Mouse (Mus musculus): Measurements from ENCODE around the gene Slc12a3. TPM values are rescaled to one million over a fixed set of nuclear protein-coding genes. Genes with fewer than 3 reads are reported as not detected.

Gene Slc12a3
- total RNA-seq (2012; rRNA removed) (not detected in 2 replicates), polyA plus RNA-seq (2012; ENCODE audit: insufficient read depth in 1 of 2, insufficient read length in 2 of 2, low read depth in 1 of 2, low replicate concordance in 2 of 2, missing spikeins in 1 of 2) (not detected)

- Histone ChIP-seq H3K27me3 (ENCODE audit: control insufficient read depth in 1 of 2, insufficient read depth in 2 of 2, low read length in 2 of 2) (no peaks in the 10 kb centered on the region; a peak in 1 of 4 replicates), H3K27ac (ENCODE audit: control insufficient read depth, low read depth, low read length) (no peak within 1 kb of the TSS), H3K9ac (ENCODE audit: control insufficient read depth, low read depth, low read length, poor library complexity, severe bottlenecking) (no peak within 1 kb of the TSS), H3K36me3 (ENCODE audit: control insufficient read depth in 1 of 2, insufficient read depth in 2 of 2, low read length in 2 of 2) (no peaks in the 10 kb centered on the region), H3K9me3 (replicated peaks; ENCODE audit: insufficient read depth, low read length) (no peaks in the 10 kb centered on the region), H3K4me1 (ENCODE audit: control insufficient read depth in 1 of 2, insufficient read depth in 2 of 2, low read length in 2 of 2) (no peaks in the 10 kb centered on the region), H3K4me3 (ENCODE audit: control insufficient read depth in 1 of 2, insufficient read depth in 1 of 2, low read depth in 2 of 2, low read length in 2 of 2) (no peak within 1 kb of the TSS), H3K79me2 (ENCODE audit: control insufficient read depth, insufficient read depth, low read length, poor library complexity) (no peaks in the 10 kb centered on the region)
- DNase-seq (ENCODE audit: low read depth, low spot score) = no peak
- TF ChIP-seq CHD1 (IDR thresholded peaks at IDR 0.05; ENCODE audit: low read depth, low read length) (no peak), NRF1 (IDR thresholded peaks at IDR 0.05; ENCODE audit: insufficient read depth, low read depth, low read length, poor library complexity, severe bottlenecking) (no peak), CHD2 (IDR thresholded peaks at IDR 0.05; ENCODE audit: low read length) (no peak), CTCF (IDR thresholded peaks at IDR 0.05 in 2 of 3, conservative IDR thresholded peaks at IDR 0.05 in 1 of 3; ENCODE audit: control insufficient read depth in 1 of 3, insufficient read depth in 1 of 3, low read depth in 2 of 3, low read length in 3 of 3, poor library complexity in 1 of 3, severe bottlenecking in 1 of 3) (no peak), KAT2A (conservative IDR thresholded peaks at IDR 0.05; ENCODE audit: low read depth, low read length) (no peak), USF2 (IDR thresholded peaks at IDR 0.05; ENCODE audit: borderline replicate concordance in 1 of 2, insufficient read depth in 1 of 2, low read depth in 1 of 2, low read length in 2 of 2) (no peak), GABPA (IDR thresholded peaks at IDR 0.05; ENCODE audit: low read depth, low read length) (no peak), MYC (IDR thresholded peaks at IDR 0.05; ENCODE audit: low read depth, low read length) (no peak), MXI1 (IDR thresholded peaks at IDR 0.05; ENCODE audit: low read depth, low read length) (no peak), ZNF384 (IDR thresholded peaks at IDR 0.05; ENCODE audit: low read depth, low read length) (no peak), RCOR1 (IDR thresholded peaks at IDR 0.05; ENCODE audit: low read depth, low read length) (no peak), GATA1 (IDR thresholded peaks at IDR 0.05; ENCODE audit: low read depth, low read length) (no peak), POLR2AphosphoS5 (IDR thresholded peaks at IDR 0.05; ENCODE audit: borderline replicate concordance, low read depth, low read length) (no peak)
Observed at GRCm38 (mm10) chr8:94328932-94329728, at the start of gene Slc12a3. Gene Slc12a3 (plus strand): TSS chr8:94329201.

GRCm38 (mm10) chr8:94280001-94280613, 48.9 kb upstream of the Slc12a3 start:
- Histone ChIP-seq H3K27ac (ENCODE audit: control insufficient read depth, low read depth, low read length) (no peak overlapping the region), H3K4me3 (ENCODE audit: control insufficient read depth in 1 of 2, insufficient read depth in 1 of 2, low read depth in 2 of 2, low read length in 2 of 2) (no peak overlapping the region), H3K9me3 (replicated peaks; ENCODE audit: insufficient read depth, low read length) (no peaks in the 10 kb centered on the region), H3K27me3 (ENCODE audit: control insufficient read depth in 1 of 2, insufficient read depth in 2 of 2, low read length in 2 of 2) (no peaks in the 10 kb centered on the region), H3K36me3 (ENCODE audit: control insufficient read depth in 1 of 2, insufficient read depth in 2 of 2, low read length in 2 of 2) (peaks cover 1 to 5% of the 10 kb centered on the region in 2 experiments), H3K79me2 (ENCODE audit: control insufficient read depth, insufficient read depth, low read length, poor library complexity) (0 out of 2 replicates have a peak, but pooled peaks cover 1% of the 10 kb centered on the region), H3K4me1 (ENCODE audit: control insufficient read depth in 1 of 2, insufficient read depth in 2 of 2, low read length in 2 of 2) (peaks cover 2 to 8% of the 10 kb centered on the region in 2 experiments; a peak in 3 of 4 replicates), H3K9ac (ENCODE audit: control insufficient read depth, low read depth, low read length, poor library complexity, severe bottlenecking) (no peak overlapping the region)
- TF ChIP-seq MYB (IDR thresholded peaks at IDR 0.05; ENCODE audit: low read depth, low read length) (no peak), MEF2A (IDR thresholded peaks at IDR 0.05; ENCODE audit: extremely low read depth, insufficient replicate concordance, low read depth, low read length, poor library complexity, severe bottlenecking) (no peak), GABPA (IDR thresholded peaks at IDR 0.05; ENCODE audit: low read depth, low read length) (no peak), TBP (IDR thresholded peaks at IDR 0.05; ENCODE audit: low read depth, low read length) (no peak), ETS1 (IDR thresholded peaks at IDR 0.05; ENCODE audit: low read depth, low read length) (no peak), ZKSCAN1 (IDR thresholded peaks at IDR 0.05; ENCODE audit: low read depth, low read length) (no peak), MXI1 (IDR thresholded peaks at IDR 0.05; ENCODE audit: low read depth, low read length) (no peak), E2F4 (IDR thresholded peaks at IDR 0.05; ENCODE audit: borderline replicate concordance, low read depth, low read length) (no peak), NRF1 (IDR thresholded peaks at IDR 0.05; ENCODE audit: insufficient read depth, low read depth, low read length, poor library complexity, severe bottlenecking) (no peak), MAX (IDR thresholded peaks at IDR 0.05; ENCODE audit: low read length) (no peak), RCOR1 (IDR thresholded peaks at IDR 0.05; ENCODE audit: low read depth, low read length) (no peak), MAFK (IDR thresholded peaks at IDR 0.05; ENCODE audit: borderline replicate concordance, low read depth, low read length) (no peak), CHD2 (IDR thresholded peaks at IDR 0.05; ENCODE audit: low read length) (no peak)
- no peak for DNase-seq (ENCODE audit: low read depth, low spot score)
